Mouse (Mus musculus) spleen, postnatal 36 days (tissue): ENCODE results near the gene Rnf213.
A peak's percentile ranks its signal among the peaks of the same experiment; 100 is the strongest.

Experiments
- DNase-seq, 2 experiments: peaks; one replicate each; pipeline ENCODE4 v3.0.0; 2022; ENCODE audit warnings: low spot score in 2 of 2, mixed read lengths in 1 of 2

Gene Rnf213

DNA sequence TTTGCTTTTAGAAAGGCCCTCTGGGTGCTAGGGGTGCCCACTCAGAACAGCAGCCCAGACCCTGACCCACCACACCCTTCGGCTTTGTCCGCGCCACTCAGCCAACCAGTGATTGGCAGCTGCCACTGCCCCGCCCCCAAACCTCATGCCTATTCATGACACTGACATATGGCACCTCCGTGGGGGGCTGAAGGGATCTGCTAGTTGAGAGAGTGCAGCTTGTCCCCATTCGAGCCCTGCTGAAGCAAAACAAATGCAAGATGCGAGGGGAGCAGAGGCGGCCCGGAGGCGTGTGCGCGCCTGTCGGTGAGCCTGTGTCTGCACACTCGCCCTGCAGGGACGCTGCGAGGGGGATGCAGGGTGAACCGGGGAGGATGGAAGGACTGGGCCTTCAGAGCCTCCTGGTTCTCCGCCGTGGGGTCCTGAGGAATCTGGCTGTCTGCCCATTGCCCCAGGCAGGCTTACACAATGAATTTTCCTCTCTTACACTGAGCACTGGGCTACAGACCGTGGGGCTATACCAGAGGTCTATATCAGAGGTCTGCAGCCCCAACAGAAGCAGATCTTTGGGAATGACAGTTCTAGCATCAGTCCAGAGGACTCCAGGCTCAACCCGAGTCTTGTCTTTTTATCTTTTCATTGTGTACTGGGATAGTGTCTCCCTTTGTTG lies 122.2 kb downstream of the Rnf213 start:
- DNase-seq = no peak

- no peak for DNase-seq
These were observed 123.2 kb downstream of the Rnf213 start for GRCm38 (mm10) chr11:119515823-119516676.

DNA sequence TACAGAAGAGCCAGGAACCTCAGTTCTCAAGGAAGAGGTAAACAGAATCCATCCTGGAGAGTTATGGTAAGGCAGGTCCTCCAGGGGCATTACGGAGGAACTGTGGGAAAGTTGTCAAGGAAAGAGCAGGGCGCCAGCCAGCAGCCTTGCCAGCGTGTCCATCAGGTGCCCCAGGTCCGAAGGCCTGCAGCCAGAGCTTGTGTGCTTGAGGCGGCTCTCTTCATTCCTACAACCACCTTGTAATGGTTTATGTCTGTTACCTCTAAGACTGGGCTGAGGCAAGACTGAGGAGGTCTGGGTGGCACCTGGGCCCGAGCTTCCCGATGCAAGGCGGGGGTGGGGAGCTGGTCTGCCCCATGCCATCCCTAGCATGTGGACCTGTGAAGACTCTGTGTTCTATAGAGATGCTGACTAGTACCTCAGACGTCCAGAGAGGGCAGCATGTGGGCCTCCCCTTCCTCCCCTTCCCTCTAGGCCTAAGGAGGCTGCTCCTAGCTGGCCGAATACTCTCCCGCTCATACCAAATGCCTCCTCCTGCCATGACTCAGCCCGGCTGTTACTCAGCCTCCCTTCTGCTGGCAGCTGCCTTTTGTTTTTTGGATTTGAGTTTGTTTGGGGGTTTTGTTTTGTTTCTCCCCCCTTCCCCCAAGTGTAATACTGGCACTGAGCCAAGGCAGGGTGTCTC lies 123.9 kb downstream of the Rnf213 start:
- DNase-seq = no peak

DNA sequence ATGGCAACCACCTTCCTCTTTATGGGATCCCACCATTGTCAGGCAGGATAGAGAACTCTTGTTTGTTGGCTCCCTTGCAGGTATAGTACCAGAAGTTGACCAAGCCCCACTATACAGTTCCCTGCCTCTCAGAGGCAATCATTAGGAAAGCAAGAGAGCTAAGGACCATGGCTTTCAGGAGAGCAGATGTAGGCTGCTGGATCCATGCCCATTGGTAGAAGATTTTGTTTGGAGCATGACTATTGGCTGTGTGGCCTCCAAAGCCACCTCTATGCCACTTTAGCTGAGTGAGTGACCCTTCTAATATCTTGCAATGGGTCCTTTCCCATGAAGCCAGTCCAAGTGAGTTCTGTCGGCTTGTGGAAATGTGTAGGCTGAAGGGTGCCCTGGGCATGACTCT lies 126.5 kb downstream of the Rnf213 start:
- DNase-seq = no peak

DNA sequence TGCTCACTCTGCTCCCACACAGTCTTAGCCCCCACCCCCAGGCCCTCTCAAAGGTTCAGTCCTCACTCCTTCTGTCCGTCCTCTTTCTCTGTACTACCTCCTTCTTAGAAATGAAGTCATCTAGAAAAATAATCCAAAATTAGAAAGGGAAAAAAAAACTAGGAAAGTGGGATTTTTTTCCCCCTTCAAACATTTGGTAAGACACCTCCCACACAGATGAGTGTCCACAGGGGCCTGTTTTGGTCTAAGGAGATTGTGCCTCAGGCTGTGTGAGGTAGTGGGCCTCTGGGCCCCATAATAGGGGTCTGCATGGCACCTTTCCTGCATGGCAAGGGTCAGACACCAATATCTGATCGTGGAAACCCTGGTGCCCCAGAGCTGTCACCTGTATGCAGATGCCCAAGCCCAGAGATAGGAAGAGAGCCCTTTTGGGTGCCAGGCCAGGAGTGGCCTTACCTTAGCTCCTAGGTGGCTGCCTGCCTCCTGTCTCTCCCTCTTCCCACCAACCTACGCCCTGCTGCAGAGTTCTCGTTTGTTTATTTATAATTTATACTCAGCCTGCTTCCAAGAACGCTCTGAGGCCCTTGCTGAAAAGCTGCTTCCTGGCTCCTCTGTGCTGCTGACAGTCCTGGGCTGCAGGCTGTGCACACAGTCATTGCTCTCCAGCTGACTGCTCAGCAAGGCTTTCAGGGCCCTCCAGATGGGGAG lies 127.3 kb downstream of the Rnf213 start:
- DNase-seq = no peak

DNA sequence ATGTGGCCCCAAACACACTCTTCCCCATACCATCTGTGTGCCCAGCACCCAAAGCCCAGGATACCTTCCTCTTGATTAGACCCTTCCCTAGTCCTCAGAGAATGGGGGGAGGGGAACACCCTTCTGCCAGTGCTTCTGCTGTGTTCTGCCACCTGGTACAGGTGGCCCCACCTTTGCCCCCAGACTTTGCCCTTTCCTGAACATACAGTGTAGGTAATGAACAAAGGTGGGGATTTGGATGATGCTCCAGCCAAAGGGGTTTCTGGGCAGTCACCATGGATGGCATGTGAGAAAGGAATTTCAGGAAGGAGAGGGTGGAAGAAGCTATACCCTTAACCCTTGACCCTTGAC lies 127.8 kb downstream of the Rnf213 start:
- no peak for DNase-seq

DNA sequence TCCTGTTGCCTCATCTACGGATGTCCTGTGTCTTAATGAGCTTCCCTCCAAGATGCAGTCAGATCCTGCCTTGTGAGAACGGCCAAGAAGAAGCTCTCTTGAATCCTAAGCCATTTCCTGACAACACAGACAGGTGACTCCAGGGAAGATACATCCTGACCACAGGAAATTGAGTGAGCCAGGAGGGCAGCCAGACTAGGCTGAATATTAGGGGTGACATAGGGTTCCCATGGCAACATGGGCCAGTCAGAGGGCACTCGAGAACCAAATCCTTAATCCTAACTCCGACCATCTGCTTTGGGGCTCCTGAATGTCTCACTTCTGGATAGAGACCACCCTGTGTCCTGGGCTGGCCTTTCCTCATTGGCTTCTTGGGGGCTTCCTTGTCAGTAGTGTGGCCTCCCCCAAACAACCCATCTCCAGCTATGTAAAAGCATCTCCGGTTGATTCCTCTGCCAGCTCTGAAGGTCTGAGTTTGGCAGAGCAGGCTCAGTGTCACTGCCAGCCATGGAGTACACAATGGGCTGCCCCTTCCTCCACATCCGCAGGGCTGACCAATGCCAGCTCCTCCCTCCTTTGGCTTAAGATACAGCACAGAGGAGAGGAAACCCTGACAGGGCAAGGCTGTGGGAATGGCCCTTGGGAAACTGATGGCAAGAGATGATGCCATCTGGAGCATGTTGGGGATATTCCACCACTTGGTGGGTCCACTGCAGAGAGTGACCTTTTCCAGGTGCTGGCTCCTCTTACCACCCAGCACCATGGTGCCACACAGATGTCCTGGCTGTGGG lies 129.2 kb downstream of the Rnf213 start:
- DNase-seq = no peak

DNA sequence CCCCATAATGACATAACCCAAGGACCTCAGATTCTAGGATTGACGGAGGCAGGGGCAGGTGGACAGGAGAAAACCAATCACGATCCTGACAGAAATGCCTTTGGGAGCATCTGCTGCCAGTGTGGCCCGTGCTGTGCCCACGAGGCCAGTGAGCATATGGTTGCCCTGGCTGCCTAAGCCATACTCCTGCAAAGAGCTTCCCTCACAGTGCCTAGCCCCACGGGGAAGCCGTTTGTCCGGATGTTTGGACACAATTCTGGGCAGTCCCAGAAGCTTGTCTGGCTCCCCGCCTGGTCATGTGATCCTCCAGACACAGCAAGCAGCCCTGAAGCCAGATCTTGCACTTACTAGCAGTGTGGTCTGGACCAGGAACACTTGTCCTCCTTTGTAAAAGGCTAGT lies 129.9 kb downstream of the Rnf213 start:
- no peak for DNase-seq

GRCm38 (mm10) chr11:119523392-119523791 lies 130.5 kb downstream of the Rnf213 start:
- no peak for DNase-seq

- DNase-seq = peak; percentile 82 to 83
These were observed 131.6 kb downstream of the Rnf213 start for GRCm38 (mm10) chr11:119524545-119524949.

GRCm38 (mm10) chr11:119526068-119526966 lies 133.4 kb downstream of the Rnf213 start:
- no peak for DNase-seq

DNA sequence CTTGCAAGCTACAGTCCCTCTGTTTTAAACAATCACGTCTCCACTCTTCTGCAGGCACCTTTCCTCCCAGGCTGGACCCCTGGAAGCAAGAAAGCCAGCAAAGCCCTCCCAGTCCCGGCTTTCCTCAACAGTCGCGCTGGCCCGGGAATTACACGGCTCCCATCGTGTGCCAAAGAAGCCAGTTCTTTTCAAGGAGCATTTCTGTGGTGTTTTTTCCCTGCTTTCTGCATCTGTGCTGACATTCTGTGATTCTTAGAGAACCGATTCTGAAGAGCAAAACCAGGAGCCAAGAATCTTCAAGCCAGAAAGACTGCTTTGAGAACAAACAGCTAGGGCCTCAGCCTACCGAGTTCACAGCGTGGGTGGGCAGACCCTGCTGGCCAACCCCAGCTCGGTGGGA lies 136.0 kb downstream of the Rnf213 start:
- DNase-seq = no peak

- no peak for DNase-seq
These were observed 139.6 kb downstream of the Rnf213 start for GRCm38 (mm10) chr11:119532460-119532859.

GRCm38 (mm10) chr11:119533745-119534144 lies 140.8 kb downstream of the Rnf213 start:
- DNase-seq = no peak
